Comparison of ENCODE assay signal across 21 mouse cellular contexts in the genomic region with DNA sequence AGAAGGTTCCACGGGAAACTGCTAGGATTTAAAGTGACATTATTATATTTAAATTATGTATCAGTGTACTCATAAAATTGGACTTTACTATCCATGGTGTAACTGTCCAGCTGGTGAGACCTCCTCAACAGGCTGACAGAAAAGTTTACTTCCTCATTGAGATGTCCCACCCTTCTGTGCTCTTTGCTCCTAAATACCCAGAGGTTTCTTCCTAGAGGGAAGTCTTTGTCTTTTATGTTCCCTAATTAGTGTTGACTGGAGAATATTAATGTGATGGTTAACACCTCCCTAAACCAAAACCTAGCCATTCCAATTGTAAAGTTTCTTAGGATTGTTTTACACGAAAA.
DNase-seq lines count a peak whose midpoint lies in the region; ATAC-seq and TF ChIP-seq lines count a peak whose summit lies in the region.
"Had no signal": no experiment of that assay in that cellular context is flagged by ENCODE, and none has a peak within 500 bp of the region (broad histone marks: within the 10 kb centered on the region; RNA-seq: fewer than 3 reads in every experiment).

No protein-coding gene starts in this region.

- no peaks in the 10 kb centered on the region for H3K9me3 ChIP-seq in forebrain, embryonic 15.5 days
- no peaks in the 10 kb centered on the region for H3K9me3 ChIP-seq in forebrain, embryonic 14.5 days (replicated peaks; ENCODE audit: control insufficient read depth, low read length)
- no peaks in the 10 kb centered on the region for H3K9me3 ChIP-seq in midbrain, embryonic 14.5 days (ENCODE audit: control insufficient read depth, low read length)
- H3K9me3 ChIP-seq in midbrain, embryonic 11.5 days (ENCODE audit: control insufficient read depth, low read length) = no peaks in the 10 kb centered on the region
- H3K9me3 ChIP-seq in intestine, embryonic 14.5 days (ENCODE audit: control insufficient read depth, low read length) = no peaks in the 10 kb centered on the region
- no peaks in the 10 kb centered on the region for H3K9me3 ChIP-seq in intestine, postnatal 0 days (ENCODE audit: control insufficient read depth)
- H3K9me3 ChIP-seq: G1E; hindbrain, embryonic 12.5 days; hindbrain, embryonic 15.5 days had no signal

- no peak overlapping the region for H3K9ac ChIP-seq in forebrain, embryonic 15.5 days (replicated peaks)
- no peak overlapping the region for H3K9ac ChIP-seq in forebrain, embryonic 14.5 days (ENCODE audit: low read length)
- no peak overlapping the region for H3K9ac ChIP-seq in midbrain, embryonic 14.5 days (replicated peaks; ENCODE audit: low read length)
- no peak overlapping the region for H3K9ac ChIP-seq in midbrain, embryonic 11.5 days (ENCODE audit: low read length)
- H3K9ac ChIP-seq in intestine, embryonic 14.5 days (ENCODE audit: low read length) = no peak overlapping the region
- no peak overlapping the region for H3K9ac ChIP-seq in intestine, postnatal 0 days (ENCODE audit: low read depth, low read length)
- H3K9ac ChIP-seq: forebrain, postnatal 0 days; hindbrain, embryonic 12.5 days; hindbrain, embryonic 15.5 days had no signal

- no peak for ATAC-seq in forebrain, embryonic 15.5 days (replicated peaks)
- ATAC-seq in forebrain, embryonic 14.5 days = no peak
- no peak for ATAC-seq in midbrain, embryonic 14.5 days (ENCODE audit: low FRiP score, low TSS enrichment)
- ATAC-seq in midbrain, embryonic 11.5 days (ENCODE audit: low FRiP score) = no peak
- 0 out of 2 replicates have a peak, but pooled peaks have one; percentile 14 for ATAC-seq in intestine, embryonic 14.5 days (replicated peaks; ENCODE audit: low FRiP score, low TSS enrichment, low read depth)
- peak; percentile 25; the same call in 1 of the 2 replicates for ATAC-seq in intestine, postnatal 0 days
- ATAC-seq: Patski had no signal

- no peak overlapping the region for H3K4me3 ChIP-seq in forebrain, embryonic 15.5 days
- H3K4me3 ChIP-seq in forebrain, embryonic 14.5 days (ENCODE audit: low read depth, low read length) = no peak overlapping the region
- no peak overlapping the region for H3K4me3 ChIP-seq in midbrain, embryonic 14.5 days (replicated peaks; ENCODE audit: low read depth, low read length)
- no peak overlapping the region for H3K4me3 ChIP-seq in midbrain, embryonic 11.5 days (ENCODE audit: low read depth, low read length)
- no peak overlapping the region for H3K4me3 ChIP-seq in intestine, embryonic 14.5 days (ENCODE audit: low read depth, low read length)
- no peak overlapping the region for H3K4me3 ChIP-seq in intestine, postnatal 0 days (ENCODE audit: low read depth, low read length)
- H3K4me3 ChIP-seq: gastrocnemius, adult 2 months; hindbrain, embryonic 12.5 days; hindbrain, embryonic 15.5 days had no signal

- 51% methylated on average over 2 of the region's 2 CpGs for WGBS in forebrain, embryonic 15.5 days
- WGBS in forebrain, embryonic 14.5 days = 52% methylated on average over 2 of the region's 2 CpGs
- 48% methylated on average over 2 of the region's 2 CpGs for WGBS in midbrain, embryonic 14.5 days
- 43% methylated on average over 2 of the region's 2 CpGs for WGBS in midbrain, embryonic 11.5 days
- 38% methylated on average over 2 of the region's 2 CpGs for whole genome bisulfite sequencing in intestine, embryonic 14.5 days
- 33% methylated on average over 2 of the region's 2 CpGs for WGBS in intestine, postnatal 0 days

- 0 out of 2 replicates have a peak overlapping the region, but pooled peaks have one; percentile 17 for H3K27ac ChIP-seq in forebrain, embryonic 15.5 days (replicated peaks)
- no peak overlapping the region for H3K27ac ChIP-seq in forebrain, embryonic 14.5 days (ENCODE audit: low read depth, low read length)
- peak overlapping the region; percentile 32 for H3K27ac ChIP-seq in midbrain, embryonic 14.5 days (replicated peaks; ENCODE audit: low read depth, low read length)
- H3K27ac ChIP-seq in midbrain, embryonic 11.5 days (ENCODE audit: low read depth, low read length) = no peak overlapping the region
- H3K27ac ChIP-seq in intestine, embryonic 14.5 days (ENCODE audit: low read depth) = no peak overlapping the region
- no peak overlapping the region for H3K27ac ChIP-seq in intestine, postnatal 0 days (ENCODE audit: low read depth, low read length)
- H3K27ac ChIP-seq: gastrocnemius, adult 2 months; hindbrain, embryonic 12.5 days; hindbrain, embryonic 15.5 days had no signal

- DNase-seq in forebrain, embryonic 14.5 days (ENCODE audit: low spot score) = no peak
- DNase-seq in midbrain, embryonic 14.5 days = no peak
- no peak for DNase-seq in midbrain, embryonic 11.5 days (ENCODE audit: low spot score, missing footprints)
- DNase-seq in intestine, embryonic 14.5 days (ENCODE audit: low spot score) = peak; percentile 52
- no peak for DNase-seq in adrenal gland, postnatal 10 days
- DNase-seq: adrenal gland, postnatal 14 days; B cell, adult 2 months; cerebellum, adult 11 months; cerebellum, adult 2 months; cerebellum, adult 9-11 months; cerebellum, postnatal 25 days; gastrocnemius, postnatal 14 days; heart, adult 11 months had no signal

- no peaks in the 10 kb centered on the region for H3K36me3 ChIP-seq in forebrain, embryonic 15.5 days
- no peaks in the 10 kb centered on the region for H3K36me3 ChIP-seq in forebrain, embryonic 14.5 days (ENCODE audit: control insufficient read depth, insufficient read depth, low read length)
- no peaks in the 10 kb centered on the region for H3K36me3 ChIP-seq in midbrain, embryonic 14.5 days (ENCODE audit: control insufficient read depth, insufficient read depth, low read length)
- H3K36me3 ChIP-seq in midbrain, embryonic 11.5 days (ENCODE audit: control insufficient read depth, insufficient read depth, low read length) = no peaks in the 10 kb centered on the region
- H3K36me3 ChIP-seq in intestine, embryonic 14.5 days (ENCODE audit: control insufficient read depth, insufficient read depth, low read length) = no peaks in the 10 kb centered on the region
- H3K36me3 ChIP-seq in intestine, postnatal 0 days (ENCODE audit: control insufficient read depth, insufficient read depth) = no peaks in the 10 kb centered on the region
- H3K36me3 ChIP-seq: G1E; hindbrain, embryonic 12.5 days; hindbrain, embryonic 15.5 days had no signal

- H3K4me1 ChIP-seq in forebrain, embryonic 15.5 days = peaks cover 29% of the 10 kb centered on the region
- H3K4me1 ChIP-seq in forebrain, embryonic 14.5 days (ENCODE audit: control insufficient read depth, insufficient read depth, low read length) = peaks cover 16% of the 10 kb centered on the region
- H3K4me1 ChIP-seq in midbrain, embryonic 14.5 days (ENCODE audit: control insufficient read depth, insufficient read depth, low read length) = peaks cover 20% of the 10 kb centered on the region
- H3K4me1 ChIP-seq in midbrain, embryonic 11.5 days (ENCODE audit: control insufficient read depth, insufficient read depth, low read length) = no peaks in the 10 kb centered on the region
- H3K4me1 ChIP-seq in intestine, embryonic 14.5 days (replicated peaks; ENCODE audit: control insufficient read depth, insufficient read depth, low read length) = peaks cover 5% of the 10 kb centered on the region; the same call in 1 of the 2 replicates
- peaks cover 4% of the 10 kb centered on the region; the same call in 1 of the 2 replicates for H3K4me1 ChIP-seq in intestine, postnatal 0 days (replicated peaks; ENCODE audit: control insufficient read depth, insufficient read depth, low read length)

- TF ChIP-seq CTCF in intestine, postnatal 0 days (IDR thresholded peaks at IDR 0.05; ENCODE audit: low read depth) = no peak

- no peak overlapping the region for H3K4me2 ChIP-seq in forebrain, embryonic 15.5 days (replicated peaks)
- no peak overlapping the region for H3K4me2 ChIP-seq in forebrain, embryonic 14.5 days (ENCODE audit: low read length)
- no peak overlapping the region for H3K4me2 ChIP-seq in midbrain, embryonic 14.5 days (ENCODE audit: low read length)
- H3K4me2 ChIP-seq in midbrain, embryonic 11.5 days = no peak overlapping the region
- no peak overlapping the region for H3K4me2 ChIP-seq in intestine, embryonic 14.5 days (ENCODE audit: low read length)
- H3K4me2 ChIP-seq in intestine, postnatal 0 days (replicated peaks; ENCODE audit: low read depth) = no peak overlapping the region
- H3K4me2 ChIP-seq: hindbrain, embryonic 12.5 days; hindbrain, embryonic 15.5 days had no signal

- no peaks in the 10 kb centered on the region for H3K27me3 ChIP-seq in forebrain, embryonic 15.5 days
- no peaks in the 10 kb centered on the region for H3K27me3 ChIP-seq in forebrain, embryonic 14.5 days (replicated peaks; ENCODE audit: control insufficient read depth, insufficient read depth, low read length)
- no peaks in the 10 kb centered on the region for H3K27me3 ChIP-seq in midbrain, embryonic 14.5 days (ENCODE audit: control insufficient read depth, insufficient read depth, low read length)
- H3K27me3 ChIP-seq in midbrain, embryonic 11.5 days (ENCODE audit: control insufficient read depth, insufficient read depth, low read length) = no peaks in the 10 kb centered on the region
- no peaks in the 10 kb centered on the region for H3K27me3 ChIP-seq in intestine, embryonic 14.5 days (replicated peaks; ENCODE audit: control insufficient read depth, insufficient read depth, low read length)
- no peaks in the 10 kb centered on the region for H3K27me3 ChIP-seq in intestine, postnatal 0 days (replicated peaks; ENCODE audit: control insufficient read depth, insufficient read depth, low read length)
- H3K27me3 ChIP-seq: hindbrain, embryonic 15.5 days had no signal

Comparison
In these comparisons a context has a peak if more than half of its experiments do, and no peak if none do; other contexts are left out.
1. H3K27ac ChIP-seq: peak in forebrain, embryonic 15.5 days (single experiment) and midbrain, embryonic 14.5 days (single experiment); none in forebrain, embryonic 14.5 days (single experiment), midbrain, embryonic 11.5 days (single experiment), intestine, embryonic 14.5 days (single experiment) and intestine, postnatal 0 days (single experiment).
2. ATAC-seq: peak in intestine, embryonic 14.5 days (single experiment) and intestine, postnatal 0 days (single experiment); none in forebrain, embryonic 15.5 days (single experiment), forebrain, embryonic 14.5 days (single experiment), midbrain, embryonic 14.5 days (single experiment) and midbrain, embryonic 11.5 days (single experiment).